Mouse (Mus musculus): ENCODE measurements around the gene Arsb.

The Arsb gene

DNA sequence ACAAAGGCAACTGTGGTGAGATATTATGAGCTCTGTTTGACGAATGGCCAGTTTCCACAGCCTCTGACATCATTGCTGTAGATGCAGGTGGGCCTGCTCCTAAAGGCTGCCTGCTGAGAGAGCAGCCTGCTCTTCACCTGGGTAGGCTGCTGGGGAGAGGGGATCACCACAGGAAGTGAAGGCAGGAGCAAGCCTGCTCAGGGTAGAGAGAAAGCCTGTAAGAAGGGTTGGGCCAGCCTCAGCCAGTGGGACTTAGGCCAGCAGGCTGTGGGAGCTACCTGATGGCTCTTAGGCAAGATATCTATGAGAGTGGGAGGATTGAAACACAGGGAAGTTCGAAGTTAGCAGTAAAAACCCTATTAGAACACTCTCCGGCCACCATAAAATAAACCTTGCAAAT is 117.5 kb downstream of the Arsb start:
- DNase-seq (ENCODE audit: extremely low spot score, low read depth, low spot score) = no peak

DNA sequence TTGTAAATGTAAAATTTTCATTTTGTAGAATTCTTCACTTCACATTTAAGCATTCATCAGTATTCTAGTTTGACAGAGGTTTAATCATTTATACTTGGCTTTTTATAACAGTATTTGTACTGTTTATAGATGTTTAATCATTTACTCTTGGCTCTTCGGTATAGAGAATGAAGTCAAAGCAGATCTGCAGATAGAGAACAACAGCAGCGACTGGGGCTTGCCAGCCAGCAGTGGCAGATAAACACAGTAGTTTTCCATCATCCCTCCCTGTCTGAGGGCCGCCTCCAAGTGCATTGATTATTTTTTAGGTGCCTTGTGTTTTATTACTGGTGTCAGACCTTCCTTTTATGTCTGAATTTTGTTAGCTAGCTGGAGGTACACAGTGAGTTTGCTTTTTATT is 118.6 kb downstream of the Arsb start:
- no peak for DNase-seq (ENCODE audit: extremely low spot score, low read depth, low spot score)

DNA sequence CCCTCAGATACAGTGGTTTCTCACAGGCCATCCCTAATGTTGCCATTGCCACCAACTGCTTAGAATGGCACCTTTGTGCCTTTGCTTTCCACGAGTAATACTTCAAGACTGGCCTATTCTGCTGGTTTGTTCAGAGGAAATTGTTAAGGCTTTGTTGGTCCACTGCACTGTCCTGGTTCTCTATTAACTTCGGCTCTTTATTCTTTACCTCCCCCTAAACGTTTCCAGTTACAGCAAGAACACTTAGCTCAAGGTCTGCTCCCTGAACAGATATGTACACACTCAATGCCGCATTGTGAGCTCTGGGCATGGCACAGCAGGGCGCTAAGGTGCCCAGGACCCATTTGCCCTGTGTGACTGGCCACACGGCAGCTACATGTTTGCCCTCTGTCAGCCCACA is 119.8 kb downstream of the Arsb start:
- DNase-seq (ENCODE audit: extremely low spot score, low read depth, low spot score) = no peak

DNA sequence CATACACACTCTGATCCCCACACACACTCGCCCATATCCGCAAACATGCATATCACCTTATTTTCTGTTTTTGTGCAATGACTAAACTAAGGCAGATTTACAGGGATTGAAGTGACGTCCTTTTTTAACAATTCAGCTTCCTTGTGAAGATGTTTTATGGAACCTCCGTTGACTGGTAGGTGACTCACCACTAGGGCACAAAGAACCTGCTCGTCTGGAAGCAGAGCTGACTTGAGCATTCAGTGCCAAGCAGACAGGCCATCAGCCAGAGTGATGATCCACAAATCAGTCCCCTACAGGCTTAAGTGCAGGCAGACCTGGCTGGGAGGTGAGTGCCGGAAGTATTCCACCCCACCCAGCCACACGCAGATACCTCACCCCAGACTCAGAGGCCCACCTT is 120.7 kb downstream of the Arsb start:
- no peak for DNase-seq (ENCODE audit: extremely low spot score, low read depth, low spot score)

DNA sequence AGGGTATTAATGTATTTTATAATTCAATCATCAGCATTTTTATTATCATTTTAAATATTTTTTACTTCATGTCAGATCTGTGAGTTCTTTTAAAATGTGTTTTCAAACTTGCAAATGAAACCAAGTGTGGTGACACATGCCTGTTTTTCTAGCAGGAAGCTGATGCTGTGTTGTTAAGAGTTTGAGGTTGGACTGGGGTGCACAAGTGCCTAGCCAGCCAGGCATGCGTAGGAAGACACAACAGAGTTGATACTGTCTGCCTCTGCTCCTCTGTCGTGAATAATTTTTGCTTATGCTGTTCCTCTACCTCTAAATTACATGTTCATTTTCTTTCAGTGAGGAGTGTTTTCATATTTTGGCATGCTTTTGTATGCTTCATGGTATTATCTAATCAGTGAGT is 122.7 kb downstream of the Arsb start:
- DNase-seq (ENCODE audit: extremely low spot score, low read depth, low spot score) = no peak

DNA sequence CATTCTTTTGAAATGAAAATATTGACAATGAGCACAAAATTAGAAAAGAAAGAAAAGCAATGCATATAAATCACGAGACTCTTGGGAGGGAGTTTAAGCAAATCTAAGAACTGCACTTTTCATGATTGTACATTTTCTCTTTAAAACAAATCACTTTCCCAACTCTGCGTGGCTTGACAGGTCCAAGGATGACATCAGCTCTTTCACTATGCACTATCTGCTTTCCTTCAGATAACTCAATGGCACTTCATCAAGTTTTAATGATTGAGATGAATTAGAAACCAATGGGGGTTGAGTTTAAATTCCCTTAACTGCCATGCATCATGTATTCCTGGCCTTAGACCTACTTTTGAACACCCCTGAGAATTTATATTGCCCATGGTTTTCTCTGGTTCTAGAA is 124.0 kb downstream of the Arsb start:
- DNase-seq (ENCODE audit: extremely low spot score, low read depth, low spot score) = no peak

DNA sequence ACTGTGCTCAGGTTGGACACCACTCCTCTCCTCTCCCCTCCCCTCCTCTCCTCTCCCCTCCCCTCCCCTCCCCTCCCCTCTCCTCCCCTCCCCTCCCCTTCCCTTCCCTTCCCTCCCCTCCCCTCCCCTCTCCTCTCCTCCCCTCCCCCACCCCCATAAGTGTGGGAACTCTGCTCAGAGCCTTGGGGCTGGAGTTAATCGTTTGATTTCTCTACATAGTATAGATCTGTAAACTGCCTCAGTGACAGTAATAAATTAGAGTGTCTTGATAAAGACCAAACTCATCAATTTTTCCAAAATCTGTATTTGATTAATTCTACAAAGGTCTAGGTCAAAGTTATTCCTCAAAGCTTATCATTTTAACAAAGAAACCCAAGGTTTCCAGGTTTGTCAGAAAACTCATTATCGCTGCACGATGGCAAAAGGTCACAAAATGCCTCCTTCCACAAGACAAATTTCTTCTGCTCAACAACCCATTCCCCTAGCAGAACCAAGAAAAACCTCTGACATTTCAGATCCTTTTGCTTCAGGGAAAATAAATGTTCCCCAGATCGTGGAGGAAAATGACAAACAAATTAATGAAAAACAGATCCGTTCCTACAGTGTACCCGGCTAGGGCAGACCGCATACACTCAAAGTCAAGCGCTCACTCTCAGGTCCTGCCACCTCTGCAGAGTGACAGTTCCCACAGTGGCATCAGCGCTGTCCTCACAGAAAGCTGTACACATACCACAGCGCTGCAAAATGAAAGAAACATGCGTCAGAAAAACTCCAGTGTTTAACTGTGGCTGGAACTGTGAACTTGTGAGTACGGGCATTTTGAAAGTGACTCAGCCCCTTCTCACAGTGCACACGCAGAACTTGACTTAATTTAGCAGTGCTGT is 126.8 kb downstream of the Arsb start:
- peak; percentile 53 for DNase-seq (ENCODE audit: extremely low spot score, low read depth, low spot score)

DNA sequence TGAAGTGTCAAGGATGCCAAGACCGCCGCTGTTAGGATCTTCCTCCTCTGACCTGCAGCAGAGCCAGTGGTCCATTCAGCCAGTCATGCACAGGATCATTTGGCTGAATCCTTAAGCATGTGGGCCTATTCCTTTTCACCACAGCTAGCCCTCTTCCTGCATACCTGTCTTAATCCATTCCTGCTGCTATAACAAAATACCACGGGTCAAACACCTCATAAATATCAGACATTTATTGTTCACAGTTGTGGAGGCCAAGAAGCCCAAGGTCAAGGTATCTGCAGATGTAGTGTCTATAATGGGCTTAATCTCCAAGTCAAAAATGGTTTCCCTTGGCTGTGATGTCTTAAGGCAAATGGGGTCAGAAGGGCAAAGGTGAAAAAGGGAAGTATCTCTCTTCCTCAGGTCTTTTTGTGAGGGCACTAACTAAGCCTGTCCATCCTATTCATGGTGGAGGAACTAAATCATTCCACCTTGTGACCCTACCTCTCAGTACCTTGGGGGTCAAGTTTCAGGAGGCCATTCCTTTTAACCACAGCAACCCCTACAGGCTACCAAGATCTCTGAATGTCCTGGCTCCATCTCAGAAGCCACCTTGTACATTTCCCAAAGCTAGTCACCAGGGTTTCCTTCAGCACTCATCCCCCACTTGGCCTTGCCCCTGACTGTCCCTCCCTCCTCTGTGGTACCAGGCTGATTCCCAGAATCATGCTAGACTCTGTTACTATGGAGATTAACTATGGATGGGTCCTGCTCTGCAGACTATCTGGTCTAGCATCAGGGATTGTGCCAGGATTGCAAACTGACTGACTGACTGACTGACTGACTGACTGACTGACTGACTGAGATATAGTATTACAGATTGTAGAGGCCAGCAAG is 128.2 kb downstream of the Arsb start:
- peak; percentile 94 for DNase-seq (ENCODE audit: extremely low spot score, low read depth, low spot score)

DNA sequence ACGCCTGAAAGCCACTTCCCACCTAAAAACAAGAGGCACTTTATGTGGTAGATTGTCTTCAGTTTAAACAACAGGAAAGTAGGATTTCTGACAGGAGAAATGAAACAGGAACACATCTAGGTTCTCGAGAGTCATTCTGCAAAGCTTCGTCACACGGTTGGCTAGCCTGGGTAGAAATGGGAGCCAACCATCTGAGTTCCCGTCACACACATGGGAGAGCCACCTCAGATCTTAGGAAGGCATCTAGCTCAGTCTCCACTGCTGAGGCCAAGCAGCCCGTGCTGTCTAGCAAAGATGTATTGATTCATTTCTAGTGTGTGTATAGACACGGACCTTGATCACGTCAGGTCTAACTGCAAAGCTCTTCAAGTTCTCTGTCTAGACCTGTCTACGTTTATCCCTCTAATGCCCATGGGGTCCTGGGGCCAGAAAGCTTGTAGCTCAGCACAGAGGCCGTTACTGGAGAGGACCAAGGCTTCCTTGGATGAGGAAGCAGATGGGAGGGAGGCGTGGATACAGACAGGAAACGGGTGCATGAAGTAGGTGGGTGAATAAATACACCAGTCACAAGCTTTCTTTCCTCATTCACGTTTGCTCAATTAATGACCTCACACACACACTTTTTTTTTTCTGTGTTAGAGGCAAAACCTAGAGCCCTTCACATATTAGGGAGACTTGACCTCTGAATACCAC is 129.7 kb downstream of the Arsb start:
- no peak for DNase-seq (ENCODE audit: extremely low spot score, low read depth, low spot score)

DNA sequence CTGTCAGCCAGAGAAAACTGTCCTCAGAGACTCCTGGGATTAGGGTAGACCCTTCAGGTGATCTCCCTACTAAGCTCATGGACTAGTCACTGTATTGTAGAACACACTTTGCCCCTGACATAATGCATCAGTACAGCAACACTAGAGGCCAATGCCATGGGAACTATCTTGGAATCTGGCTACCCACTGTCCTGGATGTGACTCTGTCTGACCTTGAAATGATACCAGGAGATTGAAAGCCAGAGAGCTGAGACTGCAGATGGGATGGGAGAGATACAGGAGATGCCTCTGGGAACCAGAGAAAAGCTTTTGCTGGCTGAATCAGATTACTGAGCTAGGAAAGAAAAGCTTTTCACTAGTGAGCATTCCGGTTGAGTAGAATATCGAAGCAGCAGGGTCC is 130.7 kb downstream of the Arsb start:
- DNase-seq (ENCODE audit: extremely low spot score, low read depth, low spot score) = no peak

DNA sequence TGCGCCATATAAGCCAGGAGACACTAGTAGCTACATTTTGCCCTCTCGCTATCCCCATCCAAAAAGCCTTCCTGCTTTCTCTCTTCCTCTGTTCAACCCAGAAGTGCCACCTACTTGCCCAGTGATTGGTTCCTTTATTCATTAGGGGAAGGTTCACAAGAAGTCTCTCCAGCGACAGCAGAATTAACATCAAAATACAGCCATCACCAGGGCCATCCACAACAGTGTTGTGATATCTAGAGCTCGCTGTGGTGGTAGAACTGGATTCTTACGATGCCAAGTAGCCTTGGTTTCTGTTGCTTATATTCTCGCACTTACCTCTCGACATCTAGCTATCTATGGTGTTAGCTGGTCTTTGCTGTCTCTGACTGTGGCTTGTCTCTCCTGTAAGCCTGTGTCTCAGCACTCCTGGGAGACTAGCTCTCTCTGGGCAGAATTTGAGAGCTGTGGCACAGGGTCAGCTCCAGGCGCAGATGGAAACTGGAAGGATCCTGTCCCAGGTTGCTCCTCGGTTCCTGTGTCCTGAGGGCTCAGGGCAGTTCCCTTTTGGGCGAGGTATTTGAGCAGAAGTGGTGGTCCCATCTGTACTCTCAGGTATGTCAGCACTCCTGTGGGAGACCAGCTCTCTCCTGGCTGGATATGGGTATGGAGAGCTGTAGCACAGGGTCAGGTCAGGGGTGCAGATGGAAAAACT is 135.3 kb downstream of the Arsb start:
- no peak for DNase-seq (ENCODE audit: extremely low spot score, low read depth, low spot score)

DNA sequence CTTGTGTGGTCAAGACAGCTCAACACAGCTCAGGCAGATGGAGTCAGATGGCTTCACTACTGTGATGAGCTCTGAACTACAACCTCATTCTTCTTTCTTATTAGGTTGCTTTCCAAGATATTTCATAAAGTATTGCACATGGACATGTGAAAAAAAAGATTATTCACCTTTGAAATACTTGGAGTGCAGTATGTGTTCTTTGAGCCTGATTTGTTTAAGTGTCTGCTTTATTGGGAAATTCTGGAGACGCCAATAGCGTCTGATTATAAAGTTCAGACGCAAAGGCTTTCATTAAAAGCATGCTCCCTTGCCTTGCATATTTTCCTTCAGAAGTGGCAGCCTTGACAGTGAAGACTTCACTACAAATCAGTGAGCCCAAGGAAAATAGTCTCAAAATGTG is 136.5 kb downstream of the Arsb start:
- DNase-seq (ENCODE audit: extremely low spot score, low read depth, low spot score) = no peak

DNA sequence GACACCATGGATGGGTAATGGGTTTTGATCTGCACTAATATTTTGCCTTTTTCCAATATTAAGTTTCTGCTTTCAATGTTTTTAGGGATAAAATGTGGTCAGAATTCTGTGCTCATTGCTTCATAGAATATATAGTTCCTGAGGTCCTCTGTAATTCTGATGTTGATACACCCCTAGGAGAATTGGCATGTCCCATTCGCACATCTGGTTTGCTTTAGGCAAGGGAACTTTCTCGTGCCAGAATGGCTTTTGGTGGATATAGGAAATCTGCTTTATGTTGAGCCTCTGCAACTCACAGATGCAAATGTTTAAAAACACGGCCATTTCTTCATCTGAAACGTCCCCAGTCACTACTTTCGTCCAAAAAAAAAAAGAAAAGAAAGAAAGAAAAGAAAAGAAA is 138.4 kb downstream of the Arsb start:
- no peak for DNase-seq (ENCODE audit: extremely low spot score, low read depth, low spot score)

DNA sequence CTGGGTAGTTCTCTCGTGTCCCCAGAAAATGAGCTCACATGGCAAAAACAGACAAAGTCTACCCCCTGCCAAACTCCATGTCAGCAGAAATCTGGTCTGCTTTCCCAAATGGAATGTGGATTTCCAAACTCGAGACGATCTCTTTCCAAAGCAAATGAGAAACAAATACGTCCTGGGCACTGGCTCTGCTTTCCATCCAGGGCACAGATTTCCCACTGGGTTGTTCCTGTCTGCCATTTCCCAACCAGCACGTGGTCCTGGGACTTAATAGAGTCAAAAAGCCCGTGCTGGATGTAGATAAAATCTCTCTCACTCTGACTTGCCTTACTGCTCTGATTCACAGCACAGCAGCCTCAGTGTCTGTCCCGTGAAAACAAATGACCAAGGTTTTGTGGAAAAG is 139.6 kb downstream of the Arsb start:
- no peak for DNase-seq (ENCODE audit: extremely low spot score, low read depth, low spot score)

DNA sequence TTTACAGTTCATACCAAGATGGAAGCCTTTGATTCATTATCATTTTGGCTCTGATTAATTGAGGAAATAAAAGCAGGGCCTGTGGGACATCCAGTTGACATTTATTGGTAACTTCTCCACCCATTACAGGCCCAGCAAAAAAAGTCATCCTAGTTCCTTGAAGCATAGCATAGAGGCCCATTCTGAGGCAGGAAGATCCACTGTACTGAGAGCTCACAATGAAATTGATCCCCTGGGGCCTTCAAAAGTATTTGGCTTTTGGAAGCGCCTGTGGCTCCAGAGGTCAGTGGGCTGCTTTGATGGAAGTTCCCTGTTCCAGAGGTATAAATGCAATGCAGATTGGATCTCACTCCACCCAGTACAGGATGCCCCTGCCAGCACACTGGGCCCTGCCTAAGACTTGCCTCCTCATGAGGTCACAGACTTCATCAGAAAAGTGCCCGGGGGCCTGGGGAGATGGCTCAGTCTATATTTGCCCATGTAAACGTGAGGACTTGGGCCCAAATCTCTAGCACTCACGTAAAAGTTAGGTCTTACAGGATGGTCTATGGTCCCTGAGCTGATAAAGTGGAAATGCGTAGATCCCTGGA is 141.0 kb downstream of the Arsb start:
- DNase-seq (ENCODE audit: extremely low spot score, low read depth, low spot score) = no peak

DNA sequence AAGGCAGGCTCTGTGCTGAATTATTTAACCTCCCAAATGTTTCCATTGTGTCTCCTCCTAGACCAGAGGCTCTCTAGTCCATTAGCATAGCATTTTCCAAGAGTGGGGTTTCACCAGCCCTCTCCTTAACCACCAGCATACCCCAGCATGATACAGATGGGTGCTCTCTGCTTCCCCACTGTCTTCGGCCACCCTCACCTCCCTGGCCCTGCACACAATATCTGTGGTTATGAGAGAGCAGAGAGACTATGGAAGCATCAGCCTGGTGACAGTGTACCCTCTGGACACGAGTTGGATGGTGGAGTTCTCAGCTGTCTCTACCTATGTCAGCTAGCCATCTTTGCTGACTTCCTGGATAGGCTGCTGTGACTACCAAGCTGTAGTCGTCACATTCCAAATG is 142.8 kb downstream of the Arsb start:
- no peak for DNase-seq (ENCODE audit: extremely low spot score, low read depth, low spot score)

DNA sequence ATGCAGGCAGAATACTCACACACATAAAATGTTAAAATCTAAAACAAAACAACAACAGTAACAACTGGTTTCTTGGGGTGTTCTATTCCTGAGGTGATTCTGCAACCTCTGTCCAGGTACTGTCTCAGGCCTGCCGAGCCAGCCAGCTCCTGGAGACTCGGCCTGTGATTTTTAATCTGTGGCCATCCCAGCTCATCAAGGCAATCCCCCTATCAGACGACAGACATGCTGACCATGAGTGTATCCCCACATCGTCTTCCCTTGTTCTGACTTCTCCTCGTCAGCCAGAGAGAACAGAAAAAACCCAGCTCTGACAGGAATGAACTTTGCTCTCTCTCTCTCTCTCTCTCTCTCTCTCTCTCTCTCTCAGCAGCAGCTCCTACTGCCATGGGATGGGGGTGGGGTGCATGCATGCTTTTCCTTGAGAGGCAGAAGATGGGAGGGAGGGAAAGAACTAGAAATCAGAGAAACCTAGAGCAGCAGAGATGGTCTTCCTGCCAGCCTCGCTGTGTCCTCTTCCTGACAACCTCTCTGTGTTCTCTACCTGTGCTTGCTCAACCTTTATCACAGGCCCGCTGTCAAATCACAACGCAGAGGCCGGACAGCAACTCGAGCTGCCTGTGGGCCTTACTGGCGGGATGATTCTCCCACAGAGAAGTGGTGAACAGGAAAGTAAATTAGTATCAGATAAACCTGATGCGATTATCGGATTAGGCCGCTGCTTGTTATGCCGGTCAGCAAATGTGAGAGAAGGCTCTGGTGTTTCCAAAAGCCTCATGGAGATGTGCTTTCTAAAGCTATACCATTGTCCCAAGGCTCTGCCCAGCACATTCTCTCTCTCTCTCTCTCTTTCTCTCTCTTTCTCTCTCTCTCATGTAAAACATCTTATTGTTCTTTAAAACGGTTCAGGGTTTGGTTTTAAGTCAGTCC is 144.5 kb downstream of the Arsb start:
- DNase-seq (ENCODE audit: extremely low spot score, low read depth, low spot score) = no peak

DNA sequence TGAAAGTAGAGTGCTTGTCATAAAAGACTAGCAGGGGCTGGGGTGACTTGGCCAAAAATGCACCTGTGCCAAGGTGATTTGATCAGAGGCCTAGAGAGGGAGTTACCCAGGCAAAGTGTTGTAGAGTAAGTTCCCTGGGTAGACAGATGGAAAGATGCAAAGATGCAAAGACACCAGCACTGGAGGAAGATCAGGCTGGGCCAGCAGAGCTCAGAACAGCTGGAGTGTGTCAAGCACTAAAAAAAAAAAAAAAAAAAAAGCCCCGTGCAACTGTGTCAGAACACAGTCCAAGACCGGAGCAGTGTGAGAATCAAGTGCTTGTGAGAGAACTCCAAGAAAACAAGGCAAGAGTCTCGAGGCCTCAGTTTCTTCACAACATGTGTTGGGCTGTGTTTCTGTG is 148.1 kb downstream of the Arsb start:
- no peak for DNase-seq (ENCODE audit: extremely low spot score, low read depth, low spot score)

DNA sequence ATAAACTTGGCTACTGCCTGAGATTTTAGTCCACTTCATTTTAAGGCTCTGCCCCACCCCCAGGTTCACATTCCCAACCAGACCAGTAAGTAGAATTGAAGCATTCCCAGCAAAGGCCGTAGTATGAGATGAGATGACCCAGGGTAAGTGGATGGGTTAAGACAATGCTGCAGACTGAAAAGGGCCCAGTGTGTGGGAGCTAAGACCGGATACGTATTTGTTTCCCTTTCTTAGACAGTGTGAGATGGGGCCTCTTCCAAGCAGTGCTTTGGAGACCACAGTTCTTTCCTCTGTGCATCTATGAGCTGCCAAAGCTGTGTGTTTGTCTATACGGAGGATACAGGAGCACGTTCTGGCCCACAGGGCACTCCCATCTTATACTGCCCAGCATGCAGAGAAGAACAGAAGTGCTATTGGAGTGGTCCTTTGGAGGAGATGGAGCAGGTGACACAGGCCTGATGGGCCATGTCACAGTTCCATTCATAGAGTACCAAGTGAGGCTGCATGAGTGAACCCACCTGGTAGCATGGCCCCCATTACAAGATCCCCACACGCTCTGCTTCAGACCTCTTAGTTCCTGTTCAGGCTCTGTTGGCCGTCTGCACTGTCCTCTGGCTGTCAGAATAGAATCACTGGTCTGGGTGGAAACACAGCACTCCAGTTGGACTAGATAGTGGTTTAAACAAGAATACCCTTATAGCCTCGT is 148.8 kb downstream of the Arsb start:
- no peak for DNase-seq (ENCODE audit: extremely low spot score, low read depth, low spot score)

All from hindlimb bud, embryonic 11.5 days (tissue).